Mouse (Mus musculus) kidney, adult 2 months (tissue): ENCODE results near the gene Sugp2. TPM values are rescaled to one million over a fixed set of nuclear protein-coding genes. Genes with fewer than 3 reads are reported as not detected.

Experiments
- DNase-seq: peaks from one replicate; pipeline ENCODE4 v3.0.0; 2021
- H3K27ac ChIP-seq: fragments of 200-500 bp; 2 replicates; pipeline ENCODE4 v1.5.1; 2012; ENCODE audit warnings: low read depth, low read length, control low read depth, inconsistent platforms; ENCODE audit not compliant: insufficient read depth
- H3K27me3 ChIP-seq: fragments of 200-500 bp; replicated peaks from 2 replicates; pipeline ENCODE4 v1.6.1; 2012; ENCODE audit warnings: mild to moderate bottlenecking, moderate library complexity, low read length, inconsistent platforms; ENCODE audit not compliant: control insufficient read depth, insufficient read depth
- H3K36me3 ChIP-seq: fragments of 200-500 bp; 2 replicates; pipeline ENCODE4 v1.6.1; 2012; ENCODE audit warnings: mild to moderate bottlenecking, moderate library complexity, low read length, inconsistent platforms; ENCODE audit not compliant: control insufficient read depth, insufficient read depth
- H3K4me1 ChIP-seq: fragments of 200-500 bp; 2 replicates; pipeline ENCODE4 v1.6.1; 2011; ENCODE audit warnings: low read length; ENCODE audit not compliant: control insufficient read depth, insufficient read depth
- H3K4me3 ChIP-seq: fragments of 200-500 bp; 2 replicates; pipeline ENCODE4 v1.5.1; 2011; ENCODE audit warnings: mild to moderate bottlenecking, low read depth, low read length, control low read depth; ENCODE audit not compliant: insufficient read depth
- CTCF ChIP-seq: fragments of 200-500 bp; conservative IDR thresholded peaks from 2 replicates; pipeline ENCODE4 v1.5.1; 2011; ENCODE audit warnings: low read depth, mild to moderate bottlenecking, control low read depth, low read length, moderate library complexity, mixed read lengths; ENCODE audit not compliant: insufficient read depth, insufficient read length
- POLR2A ChIP-seq: fragments of 200-500 bp; IDR thresholded peaks from one replicate; pipeline ENCODE4 v1.6.1; 2011; ENCODE audit warnings: low read depth, low read length, control low read depth
- WGBS: fragments of 180-500 bp; shearing (Covaris S2); methylation state at CpG from one replicate; pipeline ENCODE4 v1.1.7; 2018; 5-methylcytosine and 5-hydroxymethylcytosine counted together
- polyA plus RNA-seq: library from polyadenylated mRNA; depleted of rRNA; stranded (reverse); fragments of >200 nt; gene quantifications from 2 replicates; pipeline ENCODE4 v1.2.3, GENCODE M21; 2012

The Sugp2 gene
- polyA plus RNA-seq, 1 experiment = 20.2 TPM

GRCm38 (mm10) chr8:70201417-70201816 lies 32.6 kb upstream of the Sugp2 start:
- TF ChIP-seq POLR2A = no peak
- no peak for TF ChIP-seq CTCF
- 71% methylated on average over 3 of the region's 3 CpGs for WGBS
- no peak for DNase-seq
- Histone ChIP-seq H3K27ac (no peak overlapping the region), H3K27me3 (no peaks in the 10 kb centered on the region), H3K4me3 (no peak overlapping the region), H3K4me1 (peaks cover 37% of the 10 kb centered on the region), H3K36me3 (no peaks in the 10 kb centered on the region)

- Histone ChIP-seq H3K36me3 (no peaks in the 10 kb centered on the region), H3K27ac (no peak overlapping the region), H3K4me1 (peaks cover 28% of the 10 kb centered on the region), H3K4me3 (no peak overlapping the region), H3K27me3 (no peaks in the 10 kb centered on the region)
- WGBS = 70% methylated on average over 4 of the region's 4 CpGs
- DNase-seq = no peak
- no peak for TF ChIP-seq POLR2A
- no peak for TF ChIP-seq CTCF
Observed at GRCm38 (mm10) chr8:70203072-70203471, 31.0 kb upstream of the Sugp2 start.

GRCm38 (mm10) chr8:70204757-70205156 lies 29.3 kb upstream of the Sugp2 start:
- Histone ChIP-seq H3K4me1 (peaks cover 19% of the 10 kb centered on the region), H3K36me3 (no peaks in the 10 kb centered on the region), H3K27ac (no peak overlapping the region), H3K4me3 (no peak overlapping the region), H3K27me3 (no peaks in the 10 kb centered on the region)
- no peak for DNase-seq
- 63% methylated on average over 1 of the region's 1 CpGs for WGBS
- TF ChIP-seq CTCF (no peak), POLR2A (no peak)

- peak; percentile 87 for DNase-seq
Observed at GRCm38 (mm10) chr8:70208130-70208529, 25.9 kb upstream of the Sugp2 start.

GRCm38 (mm10) chr8:70210538-70210937 lies 23.5 kb upstream of the Sugp2 start:
- H3K4me1 ChIP-seq = peaks cover 15% of the 10 kb centered on the region; the same call in 1 of the 2 replicates
- 18% methylated on average over 8 of the region's 8 CpGs for WGBS
- peak; percentile 41 for DNase-seq
- peak overlapping the region; percentile 47 for H3K4me3 ChIP-seq
- no peaks in the 10 kb centered on the region for H3K36me3 ChIP-seq
- no peak for TF ChIP-seq CTCF
- no peak for TF ChIP-seq POLR2A
- H3K27ac ChIP-seq = peak overlapping the region; percentile 40
- no peaks in the 10 kb centered on the region for H3K27me3 ChIP-seq

More at GRCm38 (mm10) chr8:70208130-70208529, 25.9 kb upstream of the Sugp2 start:
- WGBS = 37% methylated on average over 1 of the region's 1 CpGs
- Histone ChIP-seq H3K27ac (peak overlapping the region; percentile 59), H3K4me3 (no peak overlapping the region), H3K4me1 (peaks cover 9% of the 10 kb centered on the region; the same call in 1 of the 2 replicates), H3K36me3 (no peaks in the 10 kb centered on the region), H3K27me3 (no peaks in the 10 kb centered on the region)
- TF ChIP-seq CTCF (0 out of 2 replicates have a peak, but pooled peaks have one; percentile 12), POLR2A (no peak)

- Histone ChIP-seq H3K27ac (peak overlapping the region; percentile 57), H3K36me3 (no peaks in the 10 kb centered on the region), H3K27me3 (no peaks in the 10 kb centered on the region), H3K4me1 (peaks cover 17% of the 10 kb centered on the region; the same call in 1 of the 2 replicates), H3K4me3 (peak overlapping the region; percentile 68)
- WGBS = 27% methylated on average over 1 of the region's 1 CpGs
- TF ChIP-seq CTCF = no peak
- no peak for TF ChIP-seq POLR2A
- no peak for DNase-seq
Observed at GRCm38 (mm10) chr8:70211275-70211674, 22.8 kb upstream of the Sugp2 start.

GRCm38 (mm10) chr8:70211726-70212111 lies 22.3 kb upstream of the Sugp2 start:
- TF ChIP-seq POLR2A (no peak), CTCF (no peak)
- 1% methylated on average over 31 of the region's 31 CpGs for WGBS
- peak; percentile 42 for DNase-seq
- H3K27ac ChIP-seq = peak overlapping the region; percentile 57
- no peaks in the 10 kb centered on the region for H3K27me3 ChIP-seq
- peak overlapping the region; percentile 68 for H3K4me3 ChIP-seq
- H3K4me1 ChIP-seq = peaks cover 22% of the 10 kb centered on the region; the same call in 1 of the 2 replicates
- no peaks in the 10 kb centered on the region for H3K36me3 ChIP-seq
